Mouse (Mus musculus) bone marrow, adult 2 months (tissue): ENCODE results near the gene Dock6.

Experiments
- CTCF ChIP-seq: fragments of 200-500 bp; IDR thresholded peaks from 2 replicates; pipeline ENCODE4 v1.5.1; 2011; ENCODE audit warnings: low read length, control low read depth; ENCODE audit not compliant: control insufficient read depth, insufficient read depth
- POLR2A ChIP-seq: fragments of 200-500 bp; IDR thresholded peaks from 2 replicates; pipeline ENCODE4 v1.6.1; 2011; ENCODE audit warnings: low read depth, mild to moderate bottlenecking, control low read depth, low read length, borderline replicate concordance; ENCODE audit not compliant: control insufficient read depth

DNA sequence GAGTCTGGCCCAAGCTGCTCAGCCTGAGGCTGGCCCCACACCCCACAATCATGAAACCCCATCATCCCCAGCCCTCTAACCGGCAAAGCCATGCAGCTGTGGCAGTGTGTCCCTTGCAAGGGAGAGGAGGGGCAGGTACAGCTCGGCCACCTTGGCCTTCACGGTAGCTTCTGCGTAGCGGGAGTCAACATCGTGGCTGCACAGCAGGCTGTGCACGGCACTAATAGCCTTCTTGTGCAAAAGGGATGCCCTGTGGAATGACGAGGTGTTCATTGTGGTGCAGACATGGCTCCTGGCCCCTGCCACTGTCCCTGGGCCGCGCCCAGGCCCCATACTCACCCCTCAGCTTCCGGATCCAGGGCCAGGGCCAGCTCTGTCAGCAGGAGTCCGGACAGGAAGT is 32.3 kb downstream of the Dock6 start:
- TF ChIP-seq POLR2A (no peak), CTCF (no peak)
